Mouse (Mus musculus) B cell, adult 2 months (primary cell): Measurements from ENCODE around the gene Cdc14a.

Experiments used
- DNase-seq, 2 experiments: peaks; one replicate each; pipeline ENCODE4 v3.0.0; 2022

Gene Cdc14a

GRCm38 (mm10) chr3:116327001-116327615, 96.7 kb downstream of the Cdc14a start:
- DNase-seq, result peak; percentile 80

DNA sequence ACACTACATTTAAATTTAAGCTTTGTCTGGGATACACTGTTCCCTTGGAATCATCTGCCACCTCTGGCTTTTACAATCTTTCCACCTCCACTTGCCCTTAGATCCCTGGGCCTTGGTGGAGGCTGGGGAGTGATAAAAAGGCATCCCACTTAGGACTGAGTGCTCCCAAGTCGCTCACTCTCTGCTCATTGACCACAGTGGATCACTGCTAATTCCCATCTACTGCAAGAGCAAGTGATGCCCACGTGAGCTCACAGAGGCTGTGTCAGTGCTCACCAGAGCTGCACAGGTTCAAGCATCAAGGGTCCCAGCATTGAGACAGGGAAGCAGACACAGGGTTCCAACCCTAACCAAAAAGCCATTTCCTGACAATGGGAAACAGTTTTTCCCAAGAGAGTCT, 98.3 kb downstream of the Cdc14a start:
- no peak for DNase-seq

GRCm38 (mm10) chr3:116319696-116320095, 104.1 kb downstream of the Cdc14a start:
- no peak for DNase-seq

- no peak for DNase-seq
Observed at GRCm38 (mm10) chr3:116311838-116312237, 112.0 kb downstream of the Cdc14a start.

DNA sequence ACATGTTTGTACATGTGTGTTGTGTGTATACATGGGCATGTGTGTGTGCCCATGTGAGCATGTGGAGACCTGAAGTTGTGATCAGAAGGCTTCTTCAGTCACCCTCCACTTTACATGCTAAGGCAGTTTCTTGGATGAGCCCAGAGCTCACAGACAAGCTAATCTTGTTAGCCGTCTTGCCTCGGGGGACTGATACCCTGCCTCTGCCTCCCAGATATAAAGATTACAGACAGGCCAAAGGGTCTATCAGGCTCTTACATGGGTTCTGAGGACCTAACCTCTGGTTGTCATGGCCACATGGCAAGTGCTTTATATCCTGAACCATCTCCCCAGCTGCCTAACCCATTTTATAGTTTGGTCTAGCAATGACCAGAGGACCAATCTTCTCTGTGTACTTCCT, 112.7 kb downstream of the Cdc14a start:
- no peak for DNase-seq

DNA sequence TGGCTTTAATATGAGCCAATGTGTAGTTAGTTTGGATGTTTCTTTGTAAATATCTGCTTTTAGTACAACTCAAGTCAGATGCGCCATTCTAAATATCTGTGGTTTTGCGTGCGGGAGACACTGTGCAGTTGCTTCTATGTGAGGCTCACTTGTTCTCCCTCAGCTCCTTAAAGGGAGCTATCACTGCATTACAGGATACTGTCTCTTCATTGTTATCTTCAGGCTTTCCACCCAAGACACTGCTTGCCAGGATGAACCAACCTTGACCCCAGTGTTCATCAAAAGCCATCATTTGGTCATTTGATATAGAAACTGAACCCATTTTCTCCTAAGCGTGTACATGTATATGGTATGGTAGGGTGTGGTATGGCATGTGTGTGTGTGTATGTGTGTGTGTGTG, 113.2 kb downstream of the Cdc14a start:
- no peak for DNase-seq

- no peak for DNase-seq
Observed at GRCm38 (mm10) chr3:116310033-116310432, 113.8 kb downstream of the Cdc14a start.

DNA sequence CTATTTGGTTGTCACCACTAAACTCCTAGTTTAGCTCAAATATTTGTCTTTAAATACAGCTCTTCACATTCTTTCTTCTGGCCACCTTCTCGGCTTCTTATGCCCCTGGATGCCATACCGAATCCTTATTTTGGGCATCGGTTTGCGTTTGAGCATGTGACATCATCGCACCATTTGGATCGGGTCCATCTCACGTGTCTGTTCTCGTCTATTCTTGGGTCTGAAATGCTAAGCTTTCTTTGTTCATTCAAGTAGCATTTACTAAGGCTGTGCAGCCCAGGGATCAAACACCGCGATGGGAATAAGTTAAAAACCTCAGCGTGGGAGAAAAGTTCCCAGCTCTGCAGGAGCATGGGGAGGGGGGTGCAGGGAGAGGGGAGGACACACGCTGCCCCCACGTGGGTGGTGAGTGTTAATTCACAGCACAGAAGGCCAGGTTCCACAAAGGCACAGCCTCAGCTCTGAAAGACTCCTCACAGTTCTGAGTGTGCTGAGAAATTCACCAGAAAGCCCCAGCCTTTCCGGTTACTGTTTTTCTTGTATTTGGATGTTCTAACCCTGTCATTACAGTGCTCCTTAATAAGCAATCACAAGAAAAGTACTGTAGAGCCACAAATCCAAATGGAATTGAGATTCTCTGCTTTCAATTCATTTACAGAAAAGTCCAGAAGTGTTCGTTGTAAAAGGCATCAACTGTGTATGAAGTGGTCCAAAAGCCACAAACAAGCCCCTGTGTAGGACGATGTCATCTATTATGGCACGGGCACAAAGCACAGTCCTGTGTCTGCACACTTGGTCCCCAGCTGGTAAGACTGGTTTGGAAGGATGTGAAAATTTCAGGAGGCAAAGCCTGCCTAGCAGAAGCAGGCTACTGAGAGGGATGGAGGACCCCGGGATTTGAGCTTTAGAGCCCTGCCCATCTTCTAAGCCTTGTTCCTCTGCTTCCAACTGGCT, 118.8 kb downstream of the Cdc14a start:
- no peak for DNase-seq

GRCm38 (mm10) chr3:116302581-116302980, 121.3 kb downstream of the Cdc14a start:
- DNase-seq, result no peak

DNA sequence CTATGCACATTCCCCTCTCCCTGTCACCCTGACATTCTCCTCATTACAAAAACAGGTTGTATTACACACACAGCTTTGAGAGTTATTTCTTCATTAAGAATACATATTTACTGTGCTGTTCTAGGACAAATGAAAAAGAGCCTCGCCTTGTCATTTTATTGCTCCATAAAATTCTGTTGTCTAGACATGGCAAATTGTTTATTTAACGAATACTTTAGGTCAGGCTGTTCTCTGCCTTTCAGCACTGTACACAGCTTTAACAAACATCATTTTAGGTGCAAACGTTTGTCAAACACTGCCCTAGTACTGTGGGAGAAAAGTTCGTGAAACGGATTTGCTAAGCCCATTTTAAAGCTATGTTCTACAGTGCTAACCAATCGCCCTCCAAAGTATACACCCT, 122.1 kb downstream of the Cdc14a start:
- DNase-seq, result no peak

DNA sequence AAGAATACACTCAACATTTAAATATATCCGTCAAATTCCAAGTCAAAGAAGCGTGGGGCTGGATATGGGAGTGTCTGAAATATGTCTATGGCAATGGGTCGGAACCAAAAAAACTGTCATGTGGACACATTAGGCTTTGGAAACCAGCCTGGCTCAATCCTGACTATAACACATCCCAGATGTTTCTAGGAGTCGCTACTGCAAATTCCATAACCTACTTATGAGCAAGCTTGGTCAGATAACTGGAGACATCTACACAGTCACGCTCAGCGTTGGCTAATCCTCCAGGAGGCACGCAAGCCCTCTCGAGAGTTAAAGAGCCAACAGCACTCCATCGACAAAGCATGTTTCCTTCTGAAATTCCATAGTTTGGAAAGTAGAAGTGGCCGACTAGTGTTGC, 125.1 kb downstream of the Cdc14a start:
- no peak for DNase-seq

DNA sequence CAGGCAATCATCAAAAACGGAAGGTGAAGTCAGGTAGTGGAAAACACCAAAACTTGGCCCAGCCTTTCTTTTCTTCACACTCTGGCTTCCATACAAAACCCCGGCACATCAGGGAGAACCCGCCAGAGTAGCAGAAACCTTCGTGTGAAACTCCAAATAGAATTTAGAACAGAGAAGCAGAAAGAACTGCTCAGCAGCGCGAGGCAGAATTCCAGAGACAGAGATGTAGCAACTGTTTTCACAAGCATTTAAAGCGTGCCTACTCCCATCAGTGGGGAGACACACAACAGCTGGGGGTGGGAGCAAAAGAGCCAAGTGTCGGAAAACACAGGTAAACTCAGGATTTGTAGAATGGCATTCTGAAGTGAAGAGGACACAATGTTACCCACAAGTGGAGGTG, 125.8 kb downstream of the Cdc14a start:
- DNase-seq, result no peak

DNA sequence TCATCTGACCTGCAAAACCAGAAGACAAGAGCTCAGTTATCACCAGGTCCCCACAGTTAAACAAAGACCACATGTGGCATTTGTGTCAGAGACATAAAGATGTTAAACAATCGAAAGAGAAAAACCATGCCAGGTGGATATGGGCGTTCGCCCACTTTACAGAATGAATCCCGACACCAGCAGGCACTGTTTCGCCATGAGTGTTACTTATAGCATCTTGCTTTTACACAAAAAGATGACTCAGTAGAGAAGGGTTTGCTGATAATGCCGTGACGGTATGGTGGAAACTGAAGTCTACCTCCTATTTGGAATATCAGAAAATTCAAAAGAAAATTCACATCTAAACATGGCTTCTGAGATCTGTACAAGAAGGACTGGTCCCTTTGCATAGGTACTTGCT, 126.7 kb downstream of the Cdc14a start:
- no peak for DNase-seq

- no peak for DNase-seq
Observed at GRCm38 (mm10) chr3:116290041-116290815, 133.6 kb downstream of the Cdc14a start.

GRCm38 (mm10) chr3:116288833-116289232, 135.0 kb downstream of the Cdc14a start:
- DNase-seq, result no peak

- no peak for DNase-seq
Observed at GRCm38 (mm10) chr3:116284735-116285134, 139.1 kb downstream of the Cdc14a start.

- DNase-seq, result no peak
Observed at GRCm38 (mm10) chr3:116283996-116284395, 139.8 kb downstream of the Cdc14a start.

GRCm38 (mm10) chr3:116281663-116282062, 142.2 kb downstream of the Cdc14a start:
- no peak for DNase-seq

GRCm38 (mm10) chr3:116277146-116277545, 146.7 kb downstream of the Cdc14a start:
- no peak for DNase-seq

DNA sequence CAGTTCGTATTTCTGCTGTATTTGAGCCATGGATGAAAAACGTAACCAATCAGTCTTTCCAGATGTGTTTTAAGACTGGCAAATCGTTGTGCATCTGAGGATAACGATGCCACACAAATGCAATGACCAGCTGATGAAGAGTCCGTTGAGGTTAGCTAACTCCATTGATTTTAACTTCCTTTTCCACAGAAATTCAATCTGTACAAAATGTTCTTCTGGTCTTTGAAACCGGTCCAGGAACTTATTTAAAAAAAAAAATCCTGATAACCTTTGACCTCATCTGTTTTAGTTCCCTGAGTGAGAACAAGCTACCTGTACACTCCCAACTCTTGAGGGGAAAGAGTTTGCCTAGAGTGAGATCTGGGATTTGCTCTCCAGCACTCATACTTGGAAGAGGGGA, 152.2 kb downstream of the Cdc14a start:
- DNase-seq, result no peak

- no peak for DNase-seq
Observed at GRCm38 (mm10) chr3:116267036-116267654, 156.7 kb downstream of the Cdc14a start.

GRCm38 (mm10) chr3:116266360-116266759, 157.5 kb downstream of the Cdc14a start:
- no peak for DNase-seq

- DNase-seq, result no peak
Observed at GRCm38 (mm10) chr3:116263977-116264376, 159.9 kb downstream of the Cdc14a start.
